Mouse (Mus musculus): ENCODE measurements around the gene Faim2.

Gene Faim2

DNA sequence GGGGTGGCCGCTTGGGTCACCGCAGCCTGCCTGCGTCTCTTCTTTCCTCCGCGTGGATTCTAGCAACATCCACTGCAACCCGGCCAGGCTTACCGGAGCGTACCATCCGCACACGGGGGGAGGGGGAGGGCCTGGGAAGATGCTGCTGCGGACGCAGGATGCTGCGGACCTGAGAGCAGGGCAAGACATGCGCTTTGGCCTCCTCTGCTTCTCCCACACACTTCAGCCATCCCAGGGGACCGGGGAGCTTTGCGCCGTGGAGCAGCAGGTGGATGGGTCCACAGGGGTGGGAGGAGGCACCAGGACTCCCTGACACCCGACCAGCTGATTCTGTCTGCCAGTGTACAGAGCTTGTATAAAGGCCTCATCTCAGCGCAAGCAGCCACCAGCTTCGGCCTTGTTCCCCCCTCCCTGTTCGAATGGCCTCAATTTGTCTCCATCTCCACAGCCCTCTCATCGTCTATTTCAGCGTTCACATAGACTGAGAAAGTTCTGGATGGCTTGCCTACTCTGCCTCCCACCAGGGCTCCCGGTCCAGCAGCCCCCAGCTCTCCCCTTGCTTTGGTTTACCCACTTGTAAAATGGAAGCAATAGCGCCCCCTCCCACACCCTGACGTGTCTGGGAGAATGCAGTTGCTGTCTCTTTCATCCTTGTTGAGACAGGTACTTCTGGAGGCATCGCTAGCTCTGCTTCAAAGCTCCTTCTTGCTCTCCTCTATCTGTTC lies at the start of gene Faim2:
TSS of gene Faim2 (minus strand) at position 537 of the 725 bp plus-strand sequence.
- no peak for DNase-seq

- DNase-seq, result no peak
These were observed 41.2 kb upstream of the Faim2 start for GRCm38 (mm10) chr15:99569123-99569522.

DNA sequence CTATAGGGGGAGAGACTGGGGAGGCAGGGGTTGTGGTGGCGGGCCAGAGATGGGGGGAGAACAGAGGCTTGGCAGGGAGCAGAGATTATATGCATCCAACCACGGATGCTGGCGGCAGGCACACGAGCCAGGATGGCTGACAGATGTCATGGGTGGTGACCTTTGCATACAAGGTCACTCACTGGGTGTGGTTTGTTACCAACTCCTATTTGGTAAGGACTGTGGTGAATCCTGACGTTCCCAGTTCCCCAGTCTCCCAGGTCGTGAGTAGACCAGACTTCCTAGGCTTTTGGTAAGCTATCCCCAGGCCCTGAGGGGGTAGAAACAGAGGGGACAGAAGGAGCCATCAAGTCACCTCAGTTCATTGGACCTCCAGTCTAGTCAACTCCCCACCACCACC lies 40.7 kb upstream of the Faim2 start:
- DNase-seq, result no peak

- peak in 1 of 2 experiments; percentile 28 for DNase-seq
These were observed 39.4 kb upstream of the Faim2 start for GRCm38 (mm10) chr15:99567371-99567770.

DNA sequence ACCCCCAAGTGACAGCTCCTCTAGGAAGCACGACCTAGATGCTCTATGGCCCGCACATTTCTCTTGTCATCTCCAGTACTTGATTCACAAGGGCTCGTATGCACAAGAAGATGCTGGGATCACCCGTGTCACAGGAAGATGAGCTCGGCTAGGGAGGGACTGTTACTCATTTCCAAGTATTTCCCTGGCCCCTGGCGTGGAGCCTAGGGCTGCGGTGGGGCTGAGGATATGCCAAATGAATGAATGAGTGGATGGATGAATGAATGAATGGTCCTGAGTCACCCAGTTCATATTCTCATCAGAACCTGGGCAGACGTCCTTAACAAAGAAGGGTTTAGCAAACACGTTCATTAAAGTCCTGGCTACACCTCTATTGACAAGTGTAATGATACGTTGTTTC lies 32.3 kb upstream of the Faim2 start:
- DNase-seq, result no peak

DNA sequence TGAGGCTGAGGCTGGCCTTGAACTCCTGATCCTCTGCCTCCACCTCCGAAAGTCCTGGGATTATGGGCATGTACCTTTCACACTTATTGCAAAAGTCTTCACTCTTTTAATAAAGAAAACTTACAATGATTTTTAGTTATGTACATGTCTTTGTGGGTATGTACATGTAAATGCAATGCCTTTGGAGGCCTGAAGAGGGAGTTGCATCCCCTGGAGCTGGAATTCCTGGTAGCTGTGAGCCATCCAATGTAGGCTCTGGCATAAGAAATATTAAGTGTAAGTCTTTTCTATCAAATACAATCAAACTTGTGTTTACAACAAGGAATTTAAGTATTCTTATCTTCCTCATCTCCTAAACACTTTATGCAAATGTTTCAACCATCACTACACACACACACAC lies 31.0 kb upstream of the Faim2 start:
- no peak for DNase-seq

DNA sequence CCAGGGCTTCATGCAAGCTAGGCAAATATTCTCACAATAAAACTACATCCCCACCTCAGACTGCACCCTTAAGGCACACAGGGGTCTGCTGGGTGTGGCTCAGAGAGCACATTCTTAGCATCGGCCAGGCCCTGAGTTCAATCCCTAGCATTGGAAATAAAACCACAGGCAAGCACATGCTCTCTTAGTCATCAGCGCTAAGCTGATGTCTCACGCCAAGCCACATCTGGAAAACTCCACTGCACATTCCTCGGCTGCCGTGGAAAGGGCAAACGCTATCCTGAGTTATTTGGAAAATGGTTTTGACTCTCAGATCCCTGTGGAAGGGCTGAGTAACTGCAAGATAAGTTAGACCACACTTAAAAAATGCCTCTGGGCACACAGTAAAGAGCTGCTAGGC lies 25.8 kb upstream of the Faim2 start:
- no peak for DNase-seq

DNA sequence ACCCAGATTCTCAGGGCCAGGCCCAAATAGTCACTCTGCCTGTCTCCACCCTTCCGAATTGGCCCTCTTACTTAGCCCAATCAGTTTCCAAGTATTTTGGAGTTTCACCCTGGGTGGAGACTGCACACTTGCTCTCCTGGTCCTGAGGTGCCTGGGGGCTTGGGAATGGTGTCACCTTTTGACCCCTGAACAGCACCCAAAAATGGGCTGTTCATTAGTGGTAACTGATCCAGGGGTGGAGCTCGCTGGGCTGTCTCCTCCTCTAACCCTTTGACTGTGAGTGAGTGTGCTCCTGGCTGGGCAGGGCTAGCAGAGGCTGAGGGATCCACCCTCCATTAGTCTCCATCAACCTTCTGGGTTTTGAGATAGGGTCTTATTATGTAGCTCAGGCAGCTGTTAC lies 21.9 kb upstream of the Faim2 start:
- DNase-seq, result no peak

- no peak for DNase-seq
These were observed 19.8 kb upstream of the Faim2 start for GRCm38 (mm10) chr15:99547732-99548131.

- DNase-seq, result no peak
These were observed 18.6 kb upstream of the Faim2 start for GRCm38 (mm10) chr15:99546596-99546995.

- DNase-seq, result no peak
These were observed 16.1 kb upstream of the Faim2 start for GRCm38 (mm10) chr15:99544047-99544446.

GRCm38 (mm10) chr15:99539891-99540290 lies 11.9 kb upstream of the Faim2 start:
- peak; percentile 41 to 68 for DNase-seq

GRCm38 (mm10) chr15:99536889-99537862 lies 9.2 kb upstream of the Faim2 start:
- DNase-seq, result peak in 1 of 2 experiments; percentile 44

DNA sequence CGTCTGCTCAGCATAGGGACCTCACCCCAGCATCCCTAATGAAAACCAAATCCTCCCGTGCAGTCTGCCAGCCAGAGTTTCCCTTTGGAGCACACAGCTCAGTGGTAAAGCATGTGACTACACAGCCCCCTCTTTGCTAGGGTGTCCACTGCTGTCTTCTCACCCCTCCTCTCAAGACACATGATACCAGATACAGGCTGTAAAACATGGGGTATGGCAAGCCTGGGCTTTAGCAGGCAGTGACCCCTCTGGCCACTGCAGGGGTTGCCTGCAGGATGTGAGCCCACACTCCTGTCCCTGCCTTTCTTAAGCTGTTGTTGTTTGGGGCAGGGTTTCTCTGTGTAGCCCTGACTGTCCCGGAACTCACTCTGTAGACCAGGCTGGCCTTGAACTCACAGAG lies 4.1 kb upstream of the Faim2 start:
- no peak for DNase-seq

DNA sequence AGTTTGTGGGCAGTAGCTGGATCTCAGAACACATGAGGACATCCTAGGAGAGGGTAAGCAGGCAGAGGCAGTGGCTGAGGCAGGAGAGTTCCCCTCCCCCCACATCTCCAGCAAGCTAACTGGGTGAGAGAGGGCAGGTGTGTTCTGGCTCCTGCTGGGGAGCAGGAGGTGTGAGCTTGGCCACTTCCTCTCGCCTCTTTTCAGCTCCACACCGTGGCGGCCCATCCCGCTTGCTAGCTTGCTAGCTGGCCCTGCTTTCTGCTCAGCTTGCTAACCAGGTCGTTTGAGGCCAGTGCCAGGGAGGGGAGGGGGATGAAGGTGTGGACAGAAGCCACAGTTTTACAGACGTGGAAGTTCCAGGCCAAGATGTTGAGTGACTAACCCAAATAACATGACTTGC lies 3.2 kb upstream of the Faim2 start:
- DNase-seq, result no peak

DNA sequence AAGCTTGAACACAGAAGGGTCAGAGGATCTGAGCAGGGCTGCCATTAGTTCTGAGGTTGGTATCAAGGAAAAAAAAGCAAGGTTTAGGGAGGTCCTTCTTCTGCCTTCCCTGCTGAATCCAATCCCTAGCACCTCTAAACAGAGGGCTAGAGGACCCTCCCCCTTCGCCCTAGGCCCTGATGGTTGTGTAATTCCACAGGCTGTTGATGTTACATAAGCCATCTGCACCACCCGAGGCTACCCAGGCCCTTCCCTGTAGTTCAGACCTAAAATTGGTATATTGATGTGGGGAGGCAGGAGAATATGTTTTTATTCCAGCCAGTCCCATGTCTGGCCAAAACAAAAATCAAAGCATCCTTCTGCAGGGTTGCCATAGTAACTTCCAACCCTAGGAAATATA lies 1.3 kb downstream of the Faim2 start:
- peak; percentile 42 to 52 for DNase-seq

- no peak for DNase-seq
These were observed 7.7 kb downstream of the Faim2 start for GRCm38 (mm10) chr15:99520306-99520705.

DNA sequence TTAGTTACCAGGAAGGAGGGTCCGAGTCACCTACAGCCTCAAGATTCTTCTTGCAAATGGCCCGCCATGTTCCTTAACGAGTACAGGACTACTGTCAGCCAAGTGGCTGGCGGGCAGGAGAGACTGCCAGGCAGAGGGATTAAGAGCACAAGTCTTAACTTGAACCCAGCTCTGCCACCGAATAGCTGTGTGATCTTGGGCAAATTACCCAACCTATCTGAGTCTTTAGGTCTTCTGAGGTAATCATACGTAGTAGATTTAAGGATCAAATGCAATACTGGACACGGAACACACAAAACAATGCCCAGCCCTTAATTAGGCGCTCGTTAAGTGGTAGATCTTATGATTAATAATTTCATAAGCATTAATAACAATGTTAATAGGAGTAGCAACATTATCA lies 8.3 kb downstream of the Faim2 start:
- DNase-seq, result no peak

GRCm38 (mm10) chr15:99517715-99518114 lies 10.2 kb downstream of the Faim2 start:
- DNase-seq, result no peak

GRCm38 (mm10) chr15:99516715-99517114 lies 11.2 kb downstream of the Faim2 start:
- DNase-seq, result no peak

DNA sequence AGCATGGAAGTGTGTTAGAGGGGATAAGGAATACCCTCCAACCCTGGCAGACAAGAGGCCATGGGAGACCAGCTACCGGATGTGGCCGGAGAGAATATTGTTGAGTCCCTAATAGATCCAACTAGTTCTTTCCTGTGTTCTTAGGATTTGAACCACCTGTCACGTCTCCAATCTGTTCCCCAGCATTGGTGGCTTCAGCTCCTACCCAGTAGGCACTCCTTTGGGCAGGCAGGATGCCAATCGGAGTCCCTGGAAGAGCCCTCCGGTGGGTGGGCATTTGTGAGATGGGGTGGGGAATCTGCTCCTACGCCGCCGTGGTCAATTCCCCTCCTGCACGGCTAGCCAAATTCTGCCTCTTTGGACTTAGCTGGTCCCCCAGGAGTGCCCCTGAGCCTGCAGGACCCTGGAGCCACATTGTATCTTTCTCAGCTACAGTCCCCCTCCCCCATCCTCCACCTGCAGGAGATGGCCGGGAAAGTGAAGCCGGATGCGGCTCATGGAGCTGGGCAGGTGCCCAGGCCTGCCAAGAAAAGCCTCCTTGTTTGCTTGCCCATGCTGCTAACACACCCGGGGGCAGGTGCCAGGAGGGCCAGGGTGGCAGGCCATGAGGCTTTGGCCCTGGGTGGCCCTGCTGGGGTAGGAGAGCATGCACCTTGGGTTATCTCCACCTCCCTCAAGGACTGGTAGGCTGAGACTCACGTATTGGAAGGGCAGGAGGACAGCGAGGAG lies 16.0 kb downstream of the Faim2 start:
- peak; percentile 54 to 75 for DNase-seq

- DNase-seq, result no peak
These were observed 17.3 kb downstream of the Faim2 start for GRCm38 (mm10) chr15:99510621-99511020.

DNA sequence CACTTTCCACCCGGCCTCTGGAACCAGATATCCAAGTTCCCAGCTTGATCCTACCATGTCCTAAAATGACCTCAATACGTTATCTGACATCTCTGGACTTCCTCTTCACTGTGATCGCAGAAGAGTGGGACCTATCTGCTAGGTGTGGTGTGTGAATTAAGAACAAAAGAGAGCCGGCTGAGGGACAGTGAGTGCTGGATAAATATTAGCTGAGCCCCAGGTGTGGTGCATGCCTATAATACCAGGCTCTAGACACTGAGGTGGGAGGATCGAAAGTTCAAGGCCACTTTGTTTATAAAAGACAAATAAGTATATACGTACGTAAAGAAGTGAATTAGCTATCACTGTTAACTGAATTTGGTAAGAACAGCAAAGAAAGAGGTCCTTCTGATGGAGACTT lies 18.1 kb downstream of the Faim2 start:
- DNase-seq, result peak in 1 of 2 experiments; percentile 53

Measured in lung, adult 18-20 months (tissue).